Mouse (Mus musculus) neural tube, embryonic 15.5 days (tissue): Measurements from ENCODE around the gene Sult5a1. TPM values are rescaled to one million over a fixed set of nuclear protein-coding genes. Genes with fewer than 3 reads are reported as not detected.

Source experiments
- ATAC-seq: fragments of 200-750 bp; cut with Nextera tagmentation; 2 replicates; pipeline ENCODE4 v1.8.0; 2017; ENCODE audit warnings: mild to moderate bottlenecking, moderate TSS enrichment, moderate library complexity; ENCODE audit not compliant: low FRiP score
- H3K27ac ChIP-seq: fragments of 300-500 bp; sonication (generic); replicated peaks from 2 replicates; pipeline ENCODE4 v1.5.1; 2015; ENCODE audit warnings: mild to moderate bottlenecking, inconsistent platforms
- H3K27me3 ChIP-seq: fragments of 300-500 bp; sonication (generic); replicated peaks from 2 replicates; pipeline ENCODE4 v1.6.1; 2015; ENCODE audit warnings: inconsistent platforms
- H3K36me3 ChIP-seq: fragments of 300-500 bp; sonication (generic); 2 replicates; pipeline ENCODE4 v1.6.1; 2015; ENCODE audit warnings: inconsistent platforms
- H3K4me1 ChIP-seq: fragments of 300-500 bp; sonication (generic); 2 replicates; pipeline ENCODE4 v1.6.1; 2015; ENCODE audit warnings: inconsistent platforms
- H3K4me2 ChIP-seq: fragments of 300-500 bp; sonication (generic); 2 replicates; pipeline ENCODE4 v1.6.1; 2015; ENCODE audit warnings: inconsistent platforms, mild to moderate bottlenecking, moderate library complexity
- H3K4me3 ChIP-seq: fragments of 300-500 bp; sonication (generic); replicated peaks from 2 replicates; pipeline ENCODE4 v1.5.1; 2015; ENCODE audit warnings: mild to moderate bottlenecking, inconsistent platforms
- H3K9ac ChIP-seq: fragments of 300-500 bp; sonication (generic); replicated peaks from 2 replicates; pipeline ENCODE4 v1.6.1; 2015; ENCODE audit warnings: mild to moderate bottlenecking, inconsistent platforms
- H3K9me3 ChIP-seq: fragments of 300-500 bp; sonication (generic); replicated peaks from 2 replicates; pipeline ENCODE4 v1.6.1; 2016; ENCODE audit warnings: inconsistent platforms
- WGBS: fragments of 180-500 bp; shearing (Covaris S2); methylation state at CpG from one replicate; pipeline ENCODE4 v1.1.7; 2015; ENCODE audit warnings: mixed read lengths; 5-methylcytosine and 5-hydroxymethylcytosine counted together
- microRNA-seq: library from miRNA; unstranded; fragments of <30 nt; microRNA quantifications from one replicate; pipeline ENCODE4, GENCODE M21; 2017
- polyA plus RNA-seq: library from polyadenylated mRNA; unstranded; fragments of >200 nt; fragmentation: Nextera tagmentation; extraction: Ambion mirVana; gene quantifications from 2 replicates; pipeline ENCODE4 v1.2.1, GENCODE M21; 2015

The Sult5a1 gene
- polyA plus RNA-seq, 1 experiment from 2014 or later, result 2.2 TPM

GRCm38 (mm10) chr8:123097786-123098584 lies 60.1 kb downstream of the Sult5a1 start:
- peaks cover 5% of the 10 kb centered on the region for H3K4me1 ChIP-seq
- no peak overlapping the region for H3K4me3 ChIP-seq
- no peaks in the 10 kb centered on the region for H3K9me3 ChIP-seq
- peak overlapping the region; percentile 69 for H3K27ac ChIP-seq
- 72% methylated on average over 12 of the region's 12 CpGs for WGBS
- H3K36me3 ChIP-seq, result peaks cover 41% of the 10 kb centered on the region
- no peak overlapping the region for H3K9ac ChIP-seq
- no peaks in the 10 kb centered on the region for H3K27me3 ChIP-seq
- H3K4me2 ChIP-seq, result no peak overlapping the region
- ATAC-seq, result peak; percentile 34; the same call in 1 of the 2 replicates

GRCm38 (mm10) chr8:123097216-123097615 lies 60.9 kb downstream of the Sult5a1 start:
- H3K9me3 ChIP-seq, result no peaks in the 10 kb centered on the region
- peaks cover 5% of the 10 kb centered on the region for H3K4me1 ChIP-seq
- no peak overlapping the region for H3K4me3 ChIP-seq
- peak; percentile 49; the same call in 1 of the 2 replicates for ATAC-seq
- no peak overlapping the region for H3K4me2 ChIP-seq
- H3K36me3 ChIP-seq, result peaks cover 47% of the 10 kb centered on the region
- no peaks in the 10 kb centered on the region for H3K27me3 ChIP-seq
- 81% methylated on average over 11 of the region's 11 CpGs for WGBS
- H3K27ac ChIP-seq, result peak overlapping the region; percentile 69
- H3K9ac ChIP-seq, result no peak overlapping the region

Small RNA genes within 50 kb of the gene (microRNA-seq; reads per million reads assigned to microRNA genes)
- gene Mir7079 (not detected), gene Mir7080 (0.52 reads per million)

Other genes with a start within 250 kb of the Sult5a1 start
- 36.5 and 59.9 TPM in 2 replicates for gene Ankrd11, start 116.0 kb downstream of the Sult5a1 start, polyA plus RNA-seq
- gene Spg7, start 95.4 kb downstream of the Sult5a1 start, polyA plus RNA-seq, result 45.8 and 47.6 TPM in 2 replicates
- 659 and 826 TPM in 2 replicates for gene Rpl13, start 56.0 kb downstream of the Sult5a1 start, polyA plus RNA-seq
- gene Cpne7, start 40.9 kb downstream of the Sult5a1 start, polyA plus RNA-seq, result 3.7 and 4.7 TPM in 2 replicates
- 0.41 and 1.1 TPM in 2 replicates for gene Dpep1, start 27.9 kb upstream of the Sult5a1 start, polyA plus RNA-seq
- 174 and 182 TPM in 2 replicates for gene Chmp1a, start 54.4 kb upstream of the Sult5a1 start, polyA plus RNA-seq
- 6.5 and 6.6 TPM in 2 replicates for gene Spata33, start 54.5 kb upstream of the Sult5a1 start, polyA plus RNA-seq
- gene Cdk10, start 66.5 kb upstream of the Sult5a1 start, polyA plus RNA-seq, result 42.3 and 44.2 TPM in 2 replicates
- 11.3 and 12.8 TPM in 2 replicates for gene Spata2l, start 77.9 kb upstream of the Sult5a1 start, polyA plus RNA-seq
- 21.6 and 21.7 TPM in 2 replicates for gene Zfp276, start 95.9 kb upstream of the Sult5a1 start, polyA plus RNA-seq
- 55.6 and 61.5 TPM in 2 replicates for gene Vps9d1, start 96.0 kb upstream of the Sult5a1 start, polyA plus RNA-seq
- gene Fanca, start 160.3 kb upstream of the Sult5a1 start, polyA plus RNA-seq, result 6.1 and 9.8 TPM in 2 replicates
- gene Spire2, start 174.4 kb upstream of the Sult5a1 start, polyA plus RNA-seq, result 37.9 and 44.0 TPM in 2 replicates
- gene Tcf25, start 215.4 kb upstream of the Sult5a1 start, polyA plus RNA-seq, result 368 and 390 TPM in 2 replicates
- gene Mc1r, start 248.8 kb upstream of the Sult5a1 start, polyA plus RNA-seq, result 0.20 and 0.22 TPM in 2 replicates